Mouse (Mus musculus): ENCODE results near the gene Lrfn1.
A peak's percentile ranks its signal among the peaks of the same experiment; 100 is the strongest.

The Lrfn1 gene

GRCm38 (mm10) chr7:28441776-28442485, 9.8 kb upstream of the Lrfn1 start:
- no peak overlapping the region for H3K4me3 ChIP-seq (replicated peaks; ENCODE audit: low read length)
- H3K36me3 ChIP-seq (ENCODE audit: insufficient read depth, low read length) = no peaks in the 10 kb centered on the region
- H3K9me3 ChIP-seq (ENCODE audit: low read length) = no peaks in the 10 kb centered on the region
- H3K4me1 ChIP-seq (replicated peaks; ENCODE audit: low read depth, low read length) = peaks cover 46% of the 10 kb centered on the region
- H3K27me3 ChIP-seq (ENCODE audit: insufficient read depth, low read length) = no peaks in the 10 kb centered on the region; the same call in 1 of the 2 replicates
- TF ChIP-seq NANOG (IDR thresholded peaks at IDR 0.05; ENCODE audit: borderline replicate concordance, low read length) (no peak), CTCF (conservative IDR thresholded peaks at IDR 0.05; ENCODE audit: low read length) (no peak), POU5F1 (IDR thresholded peaks at IDR 0.05; ENCODE audit: borderline replicate concordance, low read length) (no peak)

DNA sequence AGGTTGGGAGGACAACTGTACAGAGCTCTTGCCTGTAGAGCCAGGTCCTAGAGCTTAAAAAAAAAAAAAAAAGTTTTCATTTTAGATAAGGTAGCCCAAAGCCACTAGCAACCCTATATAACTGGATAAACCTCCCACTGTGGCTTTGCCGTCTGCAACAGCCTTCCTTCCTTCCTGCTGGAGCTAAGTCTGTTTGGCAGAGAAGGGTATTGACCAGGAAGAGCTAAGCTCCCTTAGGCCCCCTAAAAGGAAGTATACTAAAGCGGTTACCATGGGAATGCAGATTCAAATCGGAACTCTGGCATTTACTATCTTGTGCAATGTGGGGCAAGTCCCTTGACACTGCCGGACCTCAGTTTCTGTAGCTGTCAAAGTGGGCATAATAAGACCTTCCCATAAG, 9.1 kb upstream of the Lrfn1 start:
- Histone ChIP-seq H3K36me3 (ENCODE audit: insufficient read depth, low read length) (no peaks in the 10 kb centered on the region), H3K27me3 (ENCODE audit: insufficient read depth, low read length) (no peaks in the 10 kb centered on the region; the same call in 1 of the 2 replicates), H3K4me3 (replicated peaks; ENCODE audit: low read length) (no peak overlapping the region), H3K9me3 (ENCODE audit: low read length) (no peaks in the 10 kb centered on the region), H3K4me1 (replicated peaks; ENCODE audit: low read depth, low read length) (peaks cover 46% of the 10 kb centered on the region)
- TF ChIP-seq NANOG (IDR thresholded peaks at IDR 0.05; ENCODE audit: borderline replicate concordance, low read length) (no peak), POU5F1 (IDR thresholded peaks at IDR 0.05; ENCODE audit: borderline replicate concordance, low read length) (no peak), CTCF (conservative IDR thresholded peaks at IDR 0.05; ENCODE audit: low read length) (no peak)

- Histone ChIP-seq H3K4me1 (replicated peaks; ENCODE audit: low read depth, low read length) (peaks cover 56% of the 10 kb centered on the region), H3K9me3 (ENCODE audit: low read length) (no peaks in the 10 kb centered on the region), H3K27me3 (ENCODE audit: insufficient read depth, low read length) (no peaks in the 10 kb centered on the region; the same call in 1 of the 2 replicates), H3K4me3 (replicated peaks; ENCODE audit: low read length) (no peak overlapping the region), H3K36me3 (ENCODE audit: insufficient read depth, low read length) (no peaks in the 10 kb centered on the region)
- TF ChIP-seq POU5F1 (IDR thresholded peaks at IDR 0.05; ENCODE audit: borderline replicate concordance, low read length) (no peak), NANOG (IDR thresholded peaks at IDR 0.05; ENCODE audit: borderline replicate concordance, low read length) (no peak), CTCF (conservative IDR thresholded peaks at IDR 0.05; ENCODE audit: low read length) (no peak)
Measured at GRCm38 (mm10) chr7:28444344-28444974, 7.3 kb upstream of the Lrfn1 start.

GRCm38 (mm10) chr7:28446446-28446845, 5.3 kb upstream of the Lrfn1 start:
- Histone ChIP-seq H3K4me3 (replicated peaks; ENCODE audit: low read length) (peak overlapping the region; percentile 65), H3K4me1 (replicated peaks; ENCODE audit: low read depth, low read length) (peaks cover 54% of the 10 kb centered on the region)
- TF ChIP-seq CTCF (conservative IDR thresholded peaks at IDR 0.05; ENCODE audit: low read length) = peak; percentile 93
- TF ChIP-seq POU5F1 (IDR thresholded peaks at IDR 0.05; ENCODE audit: borderline replicate concordance, low read length) = no peak

GRCm38 (mm10) chr7:28447101-28447830, 4.5 kb upstream of the Lrfn1 start:
- Histone ChIP-seq H3K4me1 (replicated peaks; ENCODE audit: low read depth, low read length) (peaks cover 48% of the 10 kb centered on the region), H3K4me3 (replicated peaks; ENCODE audit: low read length) (peak overlapping the region; percentile 65), H3K27me3 (ENCODE audit: insufficient read depth, low read length) (no peaks in the 10 kb centered on the region; the same call in 1 of the 2 replicates), H3K36me3 (ENCODE audit: insufficient read depth, low read length) (no peaks in the 10 kb centered on the region), H3K9me3 (ENCODE audit: low read length) (no peaks in the 10 kb centered on the region)
- TF ChIP-seq NANOG (IDR thresholded peaks at IDR 0.05; ENCODE audit: borderline replicate concordance, low read length) = no peak

More at GRCm38 (mm10) chr7:28446446-28446845, 5.3 kb upstream of the Lrfn1 start:
- no peaks in the 10 kb centered on the region; the same call in 1 of the 2 replicates for H3K27me3 ChIP-seq (ENCODE audit: insufficient read depth, low read length)
- H3K36me3 ChIP-seq (ENCODE audit: insufficient read depth, low read length) = no peaks in the 10 kb centered on the region
- no peaks in the 10 kb centered on the region for H3K9me3 ChIP-seq (ENCODE audit: low read length)

GRCm38 (mm10) chr7:28447865-28448820, 3.6 kb upstream of the Lrfn1 start:
- Histone ChIP-seq H3K4me3 (replicated peaks; ENCODE audit: low read length) (peak overlapping the region; percentile 65), H3K27me3 (ENCODE audit: insufficient read depth, low read length) (peaks cover 2% of the 10 kb centered on the region; the same call in 1 of the 2 replicates), H3K4me1 (replicated peaks; ENCODE audit: low read depth, low read length) (peaks cover 55% of the 10 kb centered on the region), H3K36me3 (ENCODE audit: insufficient read depth, low read length) (no peaks in the 10 kb centered on the region), H3K9me3 (ENCODE audit: low read length) (no peaks in the 10 kb centered on the region)
- TF ChIP-seq POU5F1 (IDR thresholded peaks at IDR 0.05; ENCODE audit: borderline replicate concordance, low read length) (no peak), NANOG (IDR thresholded peaks at IDR 0.05; ENCODE audit: borderline replicate concordance, low read length) (no peak), CTCF (conservative IDR thresholded peaks at IDR 0.05; ENCODE audit: low read length) (no peak)

DNA sequence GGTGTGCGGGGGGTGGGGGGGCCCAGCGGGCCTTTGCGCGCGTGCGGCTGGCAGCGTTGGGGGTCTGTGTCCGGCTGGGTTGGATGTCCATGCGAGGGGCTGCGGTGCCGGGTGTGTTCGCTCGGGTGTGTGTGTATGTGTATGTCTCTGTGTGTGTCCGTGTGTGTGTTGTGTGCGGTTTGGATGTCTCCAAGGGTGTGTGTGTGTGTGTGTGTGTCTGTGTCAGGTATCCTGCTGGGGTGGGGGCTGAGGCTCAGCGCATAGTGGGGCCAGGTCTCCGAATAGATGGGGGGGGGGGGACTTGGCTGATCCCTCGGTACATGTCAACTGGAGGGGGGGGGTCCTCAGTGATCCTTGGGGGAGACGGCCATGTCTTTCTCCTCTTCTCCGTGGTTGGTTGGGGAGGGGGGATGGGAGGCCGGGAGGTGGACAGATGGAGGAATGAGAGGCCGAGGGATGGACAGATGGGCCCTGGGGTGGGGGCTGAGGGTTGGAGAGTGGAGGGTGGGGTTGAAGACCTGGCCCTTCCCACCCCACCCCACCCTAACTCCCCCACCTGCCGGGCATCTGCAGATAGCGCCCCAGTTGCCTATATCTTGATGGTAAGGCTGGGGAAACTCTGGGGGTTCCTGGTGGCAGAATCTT, 703 bp downstream of the Lrfn1 start:
- Histone ChIP-seq H3K4me3 (replicated peaks; ENCODE audit: low read length) (peak overlapping the region; percentile 85), H3K4me1 (replicated peaks; ENCODE audit: low read depth, low read length) (peaks cover 48% of the 10 kb centered on the region), H3K27me3 (ENCODE audit: insufficient read depth, low read length) (0 out of 2 replicates have a peak, but pooled peaks cover 2% of the 10 kb centered on the region), H3K9me3 (ENCODE audit: low read length) (no peaks in the 10 kb centered on the region), H3K36me3 (ENCODE audit: insufficient read depth, low read length) (peaks cover 29% of the 10 kb centered on the region)
- TF ChIP-seq CTCF (conservative IDR thresholded peaks at IDR 0.05; ENCODE audit: low read length) (no peak), NANOG (IDR thresholded peaks at IDR 0.05; ENCODE audit: borderline replicate concordance, low read length) (no peak), POU5F1 (IDR thresholded peaks at IDR 0.05; ENCODE audit: borderline replicate concordance, low read length) (no peak)
